Mouse (Mus musculus) macrophage (primary cell): ENCODE results near the gene Spryd7. TPM values are rescaled to one million over a fixed set of nuclear protein-coding genes. Genes with fewer than 3 reads are reported as not detected.
A peak's percentile ranks its signal among the peaks of the same experiment; 100 is the strongest.
"Not testable (repeated sequence)": the region's sequence is repeated elsewhere in the genome, so short reads cannot be mapped to it uniquely, and the experiment has no call there.

Experiments used
- H3K27ac ChIP-seq: fragments of 350-480 bp; formaldehyde crosslinking; 2 replicates; pipeline ENCODE4 v1.9.0; 2021
- H3K36me3 ChIP-seq: fragments of 350-480 bp; formaldehyde crosslinking; 2 replicates; pipeline ENCODE4 v1.9.0; 2021; ENCODE audit errors: inconsistent target
- H3K4me3 ChIP-seq: fragments of 350-480 bp; formaldehyde crosslinking; 2 replicates; pipeline ENCODE4 v1.9.0; 2021; ENCODE audit errors: inconsistent target
- H3K79me2 ChIP-seq: fragments of 350-480 bp; formaldehyde crosslinking; 2 replicates; pipeline ENCODE4 v1.9.0; 2021; ENCODE audit errors: inconsistent target
- WGBS: methylation state at CpG from one replicate; pipeline ENCODE4 v1.1.7; 2026; ENCODE audit warnings: inconsistent platforms; ENCODE audit not compliant: missing documents; 5-methylcytosine and 5-hydroxymethylcytosine counted together
- polyA plus RNA-seq: library from polyadenylated mRNA; stranded (reverse); fragments of 250-400 nt; gene quantifications from 3 replicates; pipeline ENCODE4 v1.2.4, GENCODE M21; 2018; ENCODE audit warnings: inconsistent platforms
- total RNA-seq, 78 experiments: library from RNA; depleted of rRNA; stranded (reverse); fragments of 250-400 nt; gene quantifications; 1 replicate in 9 of 78; 2 replicates in 24 of 78; 3 replicates in 43 of 78; 4 replicates in 2 of 78; pipeline ENCODE4 v1.2.4; 2018; ENCODE audit warnings: inconsistent platforms in 56 of 78

Gene Spryd7
- total RNA-seq (2018; cell fraction: chromatin; rRNA removed), result 100 to 1,000 TPM in 1 of 26 experiments, 10 to 100 TPM in 19, 1 to 10 TPM in 6; 4.5 to 123 (median 13.9) TPM
- total RNA-seq (2018; cell fraction: cytosol; rRNA removed), result 100 to 1,000 TPM in 1 of 26 experiments, 10 to 100 TPM in 25; 16.2 to 106 (median 30.5) TPM
- total RNA-seq (2018; cell fraction: nucleus; rRNA removed), result 10 to 100 TPM in 25 of 26 experiments, 1 to 10 TPM in 1; 8.9 to 90.3 (median 25.4) TPM
- polyA plus RNA-seq, result 21.3 to 37.9 TPM (median 22.4 TPM) in 3 replicates

DNA sequence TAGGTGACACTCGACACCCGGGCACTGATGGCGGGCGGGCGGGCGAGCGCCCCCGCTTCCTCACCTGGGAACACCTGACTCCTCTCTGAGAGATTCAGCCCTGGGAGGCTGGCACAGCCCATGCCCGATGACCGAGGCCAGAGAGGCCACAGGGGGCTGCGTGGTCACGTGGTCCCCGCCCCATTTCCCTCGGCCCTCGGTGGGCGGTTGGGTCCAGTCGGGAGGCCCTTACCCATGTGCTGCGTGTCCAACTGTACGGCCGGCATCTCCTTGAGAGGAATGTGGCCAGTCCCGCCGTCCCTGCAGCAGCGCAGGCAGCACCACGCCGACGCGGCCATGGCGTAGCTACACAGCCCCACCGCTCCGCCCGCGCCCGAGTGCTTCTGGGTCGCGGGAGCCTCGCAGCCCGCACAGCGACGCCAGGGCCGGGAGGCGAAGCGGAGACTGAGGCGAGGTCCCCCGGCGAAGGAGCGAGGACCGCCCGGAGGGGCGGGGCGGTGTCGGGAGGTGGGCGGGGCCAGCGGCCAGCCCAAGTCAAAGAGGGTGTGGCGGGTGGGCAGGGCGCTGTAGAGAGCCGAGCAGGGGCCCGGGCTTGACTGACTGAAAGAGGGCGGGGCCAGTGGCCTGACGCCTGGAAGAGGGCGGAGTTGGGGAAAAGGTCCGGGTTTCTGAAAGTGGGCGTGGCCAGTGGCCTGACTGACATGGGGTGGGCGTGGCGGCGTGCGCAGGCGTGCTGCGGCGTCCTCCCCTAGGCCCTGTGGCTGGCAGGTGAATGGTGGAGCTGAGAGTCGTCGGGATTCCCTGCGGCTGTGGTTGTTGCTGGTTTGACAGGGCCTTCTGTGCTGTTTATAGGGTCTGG is at the start of gene Spryd7:
TSS of gene Spryd7 (minus strand) at position 598 of the 859 bp plus-strand sequence.
- under 1% methylated on average over 68 of the region's 72 CpGs for WGBS

GRCm38 (mm10) chr14:61606088-61606487 is 49.4 kb upstream of the Spryd7 start:
- H3K79me2 ChIP-seq, H3K36me3 ChIP-seq, H3K27ac ChIP-seq, H3K4me3 ChIP-seq: not testable (repeated sequence)
- 94% methylated on average over 2 of the region's 2 CpGs for WGBS

More for the DNA sequence above, at the start of gene Spryd7:
- peak within 1 kb of the TSS; percentile 70 for H3K4me3 ChIP-seq
- H3K79me2 ChIP-seq, result peaks cover 48% of the 10 kb centered on the region
- H3K27ac ChIP-seq, result peak within 1 kb of the TSS; percentile 36; the same call in 1 of the 2 replicates
- H3K36me3 ChIP-seq, result no peaks in the 10 kb centered on the region

DNA sequence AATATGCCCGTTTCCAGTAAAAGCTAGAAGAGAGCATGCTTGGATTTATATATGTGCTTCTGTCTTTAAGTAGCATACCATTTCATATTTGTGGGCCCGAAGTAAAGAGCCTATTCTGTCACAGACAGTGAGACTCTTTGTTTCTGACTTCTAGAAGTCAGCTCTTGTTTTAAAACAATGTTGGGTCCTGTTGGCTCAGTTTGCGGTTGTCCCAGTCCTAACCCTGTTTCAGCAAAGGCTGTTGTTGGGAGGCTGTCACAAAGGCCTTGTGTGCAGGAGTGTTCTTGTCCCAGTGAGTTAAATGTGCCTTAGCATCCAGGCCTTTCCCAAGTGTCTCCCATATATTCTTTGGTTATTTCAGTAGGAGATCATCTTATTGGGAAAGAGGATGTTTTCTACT is 47.4 kb upstream of the Spryd7 start:
- Histone ChIP-seq H3K36me3 (no peaks in the 10 kb centered on the region), H3K4me3 (no peak overlapping the region), H3K79me2 (no peaks in the 10 kb centered on the region; the same call in 1 of the 2 replicates), H3K27ac (no peak overlapping the region)
- WGBS, result 96% methylated on average over 3 of the region's 3 CpGs

DNA sequence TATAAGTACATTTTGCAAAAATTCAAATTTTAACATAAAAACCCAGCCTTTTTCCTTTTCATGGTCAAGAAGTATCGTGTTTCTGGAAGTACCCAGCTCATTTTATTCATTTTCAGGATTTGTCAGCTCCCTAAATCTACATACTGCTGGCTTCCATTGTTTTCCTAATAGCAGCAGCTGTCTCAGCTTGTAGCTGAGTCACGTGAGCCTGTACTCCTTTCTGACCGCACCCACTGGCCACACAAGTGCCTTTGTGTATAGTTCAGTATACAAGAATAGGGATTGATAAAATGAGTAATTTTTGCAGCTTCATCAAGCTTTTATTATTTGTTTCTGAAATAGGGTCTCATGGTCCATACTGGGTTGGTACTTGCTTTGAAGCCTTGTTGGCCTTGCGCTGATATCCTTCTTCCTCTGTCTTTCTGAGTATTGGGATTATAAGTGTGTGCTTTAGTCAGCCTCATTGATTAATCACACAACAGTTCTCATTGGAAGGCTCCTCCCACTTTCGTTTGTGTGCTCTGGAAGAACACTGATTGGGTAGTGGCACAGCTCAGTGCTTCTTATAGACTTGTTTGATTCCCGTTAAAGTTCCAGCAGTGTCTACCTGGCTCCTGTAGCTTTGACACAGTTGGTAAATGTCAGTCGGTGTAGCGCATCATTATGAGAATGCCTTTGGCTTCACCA is 46.5 kb upstream of the Spryd7 start:
- Histone ChIP-seq H3K36me3 (no peaks in the 10 kb centered on the region), H3K79me2 (no peaks in the 10 kb centered on the region; the same call in 1 of the 2 replicates)

DNA sequence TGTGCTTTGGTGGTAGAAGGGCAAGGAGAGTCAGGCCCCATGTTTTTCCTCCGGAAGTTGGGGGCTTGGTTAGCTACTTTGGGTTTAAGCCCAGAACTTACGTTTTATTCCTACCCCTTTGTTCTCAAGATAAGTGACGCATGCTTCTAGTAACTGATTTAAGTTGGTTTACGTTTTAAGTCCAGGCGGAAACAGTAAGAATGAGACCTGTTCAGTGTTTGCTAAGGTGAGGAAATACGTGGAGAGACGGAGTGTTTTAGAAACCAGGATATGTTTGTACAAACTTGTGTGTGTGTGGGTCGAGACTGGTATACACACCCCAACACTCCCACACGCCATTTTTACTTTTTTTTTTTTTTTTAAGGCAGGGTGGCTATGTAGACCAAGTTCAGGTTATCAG is 44.7 kb upstream of the Spryd7 start:
- 77% methylated on average over 8 of the region's 9 CpGs for WGBS
- no peak overlapping the region for H3K4me3 ChIP-seq
- H3K79me2 ChIP-seq, result no peaks in the 10 kb centered on the region; the same call in 1 of the 2 replicates
- no peak overlapping the region for H3K27ac ChIP-seq
- no peaks in the 10 kb centered on the region for H3K36me3 ChIP-seq

More for the DNA sequence above, 46.5 kb upstream of the Spryd7 start:
- H3K4me3 ChIP-seq, result no peak overlapping the region
- 89% methylated on average over 6 of the region's 8 CpGs for WGBS
- H3K27ac ChIP-seq, result no peak overlapping the region

- no peak overlapping the region for H3K27ac ChIP-seq
- H3K36me3 ChIP-seq, result no peaks in the 10 kb centered on the region
- peak overlapping the region; percentile 42 for H3K4me3 ChIP-seq
- 4% methylated on average over 40 of the region's 44 CpGs for WGBS
- no peaks in the 10 kb centered on the region; the same call in 1 of the 2 replicates for H3K79me2 ChIP-seq
These were observed 42.5 kb upstream of the Spryd7 start for GRCm38 (mm10) chr14:61599057-61599806.

DNA sequence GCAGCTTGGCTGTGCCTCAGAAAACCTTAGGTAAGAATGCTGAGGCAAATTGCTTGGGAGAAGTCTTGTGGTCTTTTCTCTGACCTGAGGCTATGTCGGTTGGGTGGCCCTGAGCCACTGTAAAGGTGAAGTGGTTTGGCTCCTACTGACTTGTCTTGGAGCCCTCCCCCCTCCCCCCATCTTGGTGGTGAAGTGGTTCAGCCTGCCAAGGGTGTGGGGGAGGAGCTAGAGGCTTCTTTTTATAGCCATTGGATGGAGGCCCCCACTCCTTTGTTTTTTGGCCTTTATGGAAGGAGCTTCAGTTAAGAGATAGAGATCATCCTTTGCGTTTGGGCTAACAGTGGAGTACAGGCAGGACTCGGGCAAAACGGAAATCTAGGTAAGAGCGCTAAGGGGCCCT is 41.3 kb upstream of the Spryd7 start, which contains the start of gene Trim13:
TSS of gene Trim13 (plus strand) at position 280 of the 400 bp plus-strand sequence.
- WGBS, result 71% methylated on average over 5 of the region's 5 CpGs
- Histone ChIP-seq H3K27ac (no peak within 1 kb of the TSS), H3K36me3 (no peaks in the 10 kb centered on the region), H3K4me3 (peak within 1 kb of the TSS; percentile 37), H3K79me2 (no peaks in the 10 kb centered on the region; the same call in 1 of the 2 replicates)

GRCm38 (mm10) chr14:61596719-61597426 is 40.2 kb upstream of the Spryd7 start:
- WGBS, result 62% methylated on average over 9 of the region's 9 CpGs
- H3K79me2 ChIP-seq, result no peaks in the 10 kb centered on the region; the same call in 1 of the 2 replicates
- H3K4me3 ChIP-seq, result no peak overlapping the region
- no peaks in the 10 kb centered on the region for H3K36me3 ChIP-seq
- no peak overlapping the region for H3K27ac ChIP-seq

DNA sequence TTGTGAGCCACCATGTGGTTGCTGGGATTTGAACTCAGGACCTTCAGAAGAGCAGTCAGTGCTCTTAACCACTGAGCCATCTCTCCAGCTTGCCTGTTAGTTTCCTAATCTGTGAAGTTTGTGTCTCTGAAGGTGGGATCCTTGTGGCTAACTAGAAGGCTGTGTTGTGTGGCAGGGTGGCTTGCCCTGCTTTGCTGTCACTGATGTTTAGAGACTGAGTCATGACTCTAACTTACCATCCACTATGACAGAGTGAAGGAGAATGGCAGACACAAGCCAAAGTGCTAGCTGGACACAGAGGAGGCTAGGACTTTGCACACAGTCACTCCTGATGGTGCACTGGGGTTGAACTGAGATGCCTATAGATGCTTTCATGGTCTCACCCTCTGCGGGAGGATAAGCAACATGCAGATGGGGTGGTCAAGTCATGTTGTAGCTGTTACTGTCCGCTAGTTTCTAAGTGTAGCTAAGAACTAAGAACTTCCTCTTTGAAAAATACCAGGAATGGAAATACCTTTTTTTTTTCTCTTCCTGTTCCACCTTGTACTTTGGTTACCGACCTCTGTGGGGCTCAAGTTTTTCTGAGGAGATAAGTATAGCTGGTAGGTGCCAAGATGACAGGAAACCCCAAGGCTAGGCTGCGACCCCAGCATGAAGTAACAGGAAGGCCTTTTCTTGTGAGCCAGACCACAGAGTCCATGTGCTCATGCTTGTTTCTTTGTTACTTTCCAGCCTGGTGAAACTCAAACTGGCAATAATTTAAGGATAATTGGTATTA is 32.8 kb upstream of the Spryd7 start:
- H3K4me3 ChIP-seq, result no peak overlapping the region
- no peaks in the 10 kb centered on the region for H3K79me2 ChIP-seq
- WGBS, result 16% methylated on average over 4 of the region's 4 CpGs
- no peaks in the 10 kb centered on the region for H3K36me3 ChIP-seq
- H3K27ac ChIP-seq, result no peak overlapping the region

DNA sequence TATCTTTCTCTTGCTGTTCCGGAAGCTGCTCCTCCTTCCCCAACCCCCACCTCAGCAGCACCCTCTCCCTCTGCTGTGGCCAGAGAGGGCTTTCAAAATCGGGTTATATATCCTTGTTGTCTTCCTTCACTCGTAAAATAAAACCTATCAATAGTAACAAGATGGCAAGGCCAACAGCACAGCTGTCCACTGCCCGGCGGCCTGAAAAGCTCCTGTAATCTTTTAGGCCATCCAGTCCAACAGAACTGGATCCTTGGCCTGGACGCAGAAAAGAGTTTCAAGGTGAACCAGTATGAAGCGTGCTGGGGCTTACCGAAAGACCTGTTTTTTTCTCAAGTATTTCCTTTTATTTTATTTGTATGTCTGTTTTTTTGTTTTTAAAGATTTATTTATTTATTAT is 19.3 kb upstream of the Spryd7 start:
- Histone ChIP-seq H3K4me3 (no peak overlapping the region), H3K27ac (no peak overlapping the region), H3K36me3 (no peaks in the 10 kb centered on the region), H3K79me2 (no peaks in the 10 kb centered on the region)
- WGBS, result 91% methylated on average over 8 of the region's 8 CpGs

DNA sequence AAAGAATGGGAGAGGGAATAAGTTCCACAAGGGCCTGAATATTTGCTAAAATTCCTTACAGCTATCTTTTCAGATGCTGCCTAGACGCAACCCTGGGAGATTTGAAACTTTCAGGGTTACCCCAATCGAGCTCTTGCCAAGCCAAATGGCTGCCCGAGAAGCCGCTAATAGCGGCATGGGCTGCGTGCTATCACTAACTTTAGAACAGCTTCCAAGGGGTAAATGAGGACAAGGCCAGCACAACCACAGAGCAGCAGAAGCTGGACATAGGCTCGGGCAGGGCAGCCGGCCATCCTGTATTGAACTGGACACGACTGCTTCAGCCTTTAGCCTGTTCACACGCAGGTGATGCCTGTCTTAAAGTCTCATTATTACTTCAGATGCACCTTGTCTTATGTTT is 18.4 kb upstream of the Spryd7 start:
- no peak overlapping the region for H3K4me3 ChIP-seq
- H3K79me2 ChIP-seq, result no peaks in the 10 kb centered on the region
- H3K36me3 ChIP-seq, result no peaks in the 10 kb centered on the region
- no peak overlapping the region for H3K27ac ChIP-seq
- 91% methylated on average over 10 of the region's 10 CpGs for WGBS

DNA sequence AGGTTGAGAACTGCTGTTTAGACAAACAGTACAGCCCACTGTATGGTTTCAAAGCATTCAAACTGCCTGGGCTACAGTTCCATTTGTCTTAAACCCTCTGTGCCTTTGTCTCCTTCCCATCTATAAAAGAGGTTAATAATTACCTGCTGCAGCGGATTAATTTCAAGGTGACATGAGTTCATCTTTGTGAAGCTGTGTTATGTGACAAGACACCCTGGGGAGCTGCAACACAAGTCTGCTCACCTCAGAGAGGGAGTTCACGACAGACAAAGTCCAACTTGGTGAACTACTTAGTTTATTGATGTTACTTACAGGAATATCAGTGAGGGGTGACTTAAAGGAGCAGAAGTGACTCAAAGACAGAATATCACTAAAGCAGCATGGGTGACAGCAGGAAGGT is 15.4 kb upstream of the Spryd7 start:
- Histone ChIP-seq H3K36me3 (no peaks in the 10 kb centered on the region), H3K27ac (no peak overlapping the region), H3K4me3 (no peak overlapping the region), H3K79me2 (no peaks in the 10 kb centered on the region)
- 93% methylated on average over 2 of the region's 2 CpGs for WGBS

DNA sequence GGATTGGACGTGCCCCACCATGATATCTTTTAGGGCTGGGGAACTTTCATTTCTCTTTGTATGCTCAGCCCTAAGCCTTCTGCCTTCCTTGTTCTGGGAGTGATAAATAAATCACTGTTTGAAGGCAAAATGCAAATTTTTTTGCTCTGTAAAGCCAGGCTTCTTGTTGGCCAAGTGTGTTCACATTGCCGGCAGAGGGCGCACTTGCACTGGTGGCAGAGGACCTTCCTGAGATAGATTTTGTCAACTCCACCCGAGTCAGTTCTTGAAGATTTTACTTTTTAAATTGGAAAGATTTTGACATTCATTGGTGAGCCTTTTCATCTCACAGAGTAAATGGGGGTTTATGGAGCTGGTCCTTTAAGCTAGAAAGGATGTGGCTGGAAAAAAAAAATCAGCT is 14.7 kb upstream of the Spryd7 start:
- Histone ChIP-seq H3K79me2 (no peaks in the 10 kb centered on the region), H3K4me3 (no peak overlapping the region), H3K27ac (no peak overlapping the region), H3K36me3 (no peaks in the 10 kb centered on the region)
- 17% methylated on average over 4 of the region's 4 CpGs for WGBS
